Mouse (Mus musculus): ENCODE measurements around the gene Cutc.
A peak's percentile ranks its signal among the peaks of the same experiment; 100 is the strongest.

Gene Cutc

GRCm38 (mm10) chr19:43795511-43795910, 42.7 kb downstream of the Cutc start:
- no peak for DNase-seq (ENCODE audit: low spot score)

- no peak for DNase-seq (ENCODE audit: low spot score)
Observed at GRCm38 (mm10) chr19:43797216-43797615, 44.4 kb downstream of the Cutc start.

GRCm38 (mm10) chr19:43801427-43802051, 48.7 kb downstream of the Cutc start:
- no peak for DNase-seq (ENCODE audit: low spot score)

GRCm38 (mm10) chr19:43803866-43804265, 51.1 kb downstream of the Cutc start:
- DNase-seq (ENCODE audit: low spot score), result no peak

GRCm38 (mm10) chr19:43809331-43809730, 56.5 kb downstream of the Cutc start:
- no peak for DNase-seq (ENCODE audit: low spot score)

GRCm38 (mm10) chr19:43811419-43811818, 58.6 kb downstream of the Cutc start:
- no peak for DNase-seq (ENCODE audit: low spot score)

GRCm38 (mm10) chr19:43813315-43813714, 60.5 kb downstream of the Cutc start:
- no peak for DNase-seq (ENCODE audit: low spot score)

- peak; percentile 2 for DNase-seq (ENCODE audit: low spot score)
Observed at GRCm38 (mm10) chr19:43815661-43816414, 63.0 kb downstream of the Cutc start.

All from left cerebral cortex, adult 11 months (tissue).